Comparison of ENCODE assay signal across 16 mouse cellular contexts in genomic region chr17:12431707-12432106, GRCm38 (mm10). TPM values are rescaled to one million over a fixed set of nuclear protein-coding genes. Genes with fewer than 3 reads are reported as not detected.
DNase-seq lines count a peak whose midpoint lies in the region; ATAC-seq and TF ChIP-seq lines count a peak whose summit lies in the region.
"Had no signal": no experiment of that assay in that cellular context is flagged by ENCODE, and none has a peak within 500 bp of the region (broad histone marks: within the 10 kb centered on the region; RNA-seq: fewer than 3 reads in every experiment).

No protein-coding gene starts in this region.

- no peaks in the 10 kb centered on the region for H3K36me3 ChIP-seq in forebrain, postnatal 0 days (ENCODE audit: insufficient read depth)
- H3K36me3 ChIP-seq in forebrain, embryonic 13.5 days (ENCODE audit: poor library complexity, severe bottlenecking): no peaks in the 10 kb centered on the region
- H3K36me3 ChIP-seq: embryonic facial prominence, embryonic 15.5 days had no signal

- ATAC-seq in forebrain, postnatal 0 days: peak; percentile 91
- ATAC-seq in forebrain, embryonic 13.5 days: no peak
- 0 out of 2 replicates have a peak, but pooled peaks have one; percentile 9 for ATAC-seq in common myeloid progenitor, adult 5-6 weeks (replicated peaks; ENCODE audit: low read depth, poor library complexity, severe bottlenecking)
- ATAC-seq in megakaryocyte progenitor cell, adult 5-6 weeks (replicated peaks; ENCODE audit: poor library complexity): peak; percentile 23; the same call in 1 of the 2 replicates

- no peak overlapping the region for H3K9ac ChIP-seq in forebrain, postnatal 0 days
- H3K9ac ChIP-seq in forebrain, embryonic 13.5 days: no peak overlapping the region
- H3K9ac ChIP-seq: embryonic facial prominence, embryonic 15.5 days had no signal

- H3K4me3 ChIP-seq in forebrain, postnatal 0 days (ENCODE audit: low read depth, low read length): no peak overlapping the region
- no peak overlapping the region for H3K4me3 ChIP-seq in forebrain, embryonic 13.5 days
- H3K4me3 ChIP-seq: embryonic facial prominence, embryonic 15.5 days had no signal

- 55% methylated on average over 5 of the region's 5 CpGs for WGBS in forebrain, postnatal 0 days
- WGBS in forebrain, embryonic 13.5 days: 79% methylated on average over 5 of the region's 5 CpGs

- no peak overlapping the region for H3K4me2 ChIP-seq in forebrain, postnatal 0 days (ENCODE audit: low read depth)
- H3K4me2 ChIP-seq in forebrain, embryonic 13.5 days: no peak overlapping the region
- H3K4me2 ChIP-seq: embryonic facial prominence, embryonic 15.5 days had no signal

- H3K27ac ChIP-seq in forebrain, postnatal 0 days (ENCODE audit: low read depth, low read length): peak overlapping the region; percentile 15; the same call in 1 of the 2 replicates
- H3K27ac ChIP-seq in forebrain, embryonic 13.5 days: no peak overlapping the region
- H3K27ac ChIP-seq: embryonic facial prominence, embryonic 15.5 days; kidney, postnatal 0 days; macrophage had no signal

- peak; percentile 48 for DNase-seq in forebrain, postnatal 0 days
- DNase-seq in left cerebral cortex, adult 9 months (ENCODE audit: low spot score in 2 of 2): peak; percentile 40 to 46
- DNase-seq in left cerebral cortex, adult 11 months (ENCODE audit: low spot score): no peak
- DNase-seq in adrenal gland, postnatal 10 days: no peak
- no peak for DNase-seq in heart, postnatal 4 days
- DNase-seq: adrenal gland, adult 2 months; cerebellum, adult 11-12 months; gastrocnemius, postnatal 36 days; liver had no signal

- no peaks in the 10 kb centered on the region for H3K4me1 ChIP-seq in forebrain, postnatal 0 days (ENCODE audit: insufficient read depth)
- H3K4me1 ChIP-seq in forebrain, embryonic 13.5 days: peaks cover 12% of the 10 kb centered on the region

- no peak for TF ChIP-seq CTCF in forebrain, postnatal 0 days (IDR thresholded peaks at IDR 0.05; ENCODE audit: low read depth)

- H3K9me3 ChIP-seq in forebrain, postnatal 0 days (ENCODE audit: low read length): no peaks in the 10 kb centered on the region
- no peaks in the 10 kb centered on the region for H3K9me3 ChIP-seq in forebrain, embryonic 13.5 days (replicated peaks)
- H3K9me3 ChIP-seq: embryonic facial prominence, embryonic 15.5 days had no signal

- no peaks in the 10 kb centered on the region for H3K27me3 ChIP-seq in forebrain, postnatal 0 days (ENCODE audit: insufficient read depth, low read length)
- H3K27me3 ChIP-seq in forebrain, embryonic 13.5 days: no peaks in the 10 kb centered on the region
- H3K27me3 ChIP-seq: embryonic facial prominence, embryonic 15.5 days had no signal

RNA-seq across cellular contexts. Expression of gene Plg, which starts 53.3 kb away (rescaled TPM):
- not detected in 2 replicates for total RNA-seq in forebrain, postnatal 0 days (2014; rRNA removed)
- 0.19 TPM in 1 of 2 replicates, not detected in the other for polyA plus RNA-seq in forebrain, postnatal 0 days (2015; fragmentation: Nextera tagmentation; extraction: Ambion mirVana)
- 0.10 and 0.40 TPM in 2 replicates for polyA plus RNA-seq in forebrain, embryonic 13.5 days (2015; fragmentation: Nextera tagmentation; extraction: Ambion mirVana)
- not detected in 2 replicates for total RNA-seq in common myeloid progenitor, adult 5-6 weeks (2017)
- total RNA-seq in megakaryocyte progenitor cell, adult 5-6 weeks (2015): 0.27 TPM in 1 of 2 replicates, not detected in the other
- total RNA-seq in megakaryocyte progenitor cell, adult 5-6 weeks (2017): not detected in 2 replicates
- total RNA-seq in adrenal gland, postnatal 10 days (2021): 100 to 1,000 TPM; 184 to 460 TPM
- total RNA-seq in heart, postnatal 4 days (2021): under 1 TPM in 1 of 2 experiments, not detected in 1; 0.11 TPM
- total RNA-seq: heart, postnatal 25 days had no signal
- polyA plus RNA-seq: embryonic facial prominence, embryonic 15.5 days; macrophage had no signal

Comparison
In these comparisons a context has a peak if more than half of its experiments do, and no peak if none do; other contexts are left out.
1. DNase-seq: peak in forebrain, postnatal 0 days (single experiment) and left cerebral cortex, adult 9 months (2 of 2); none in left cerebral cortex, adult 11 months (single experiment), adrenal gland, postnatal 10 days (single experiment) and heart, postnatal 4 days (single experiment).
2. RNA of gene Plg, which starts 53.3 kb away (total RNA-seq): 184 to 460 TPM in adrenal gland, postnatal 10 days; 0.11 TPM in heart, postnatal 4 days, not detected in forebrain, postnatal 0 days, not detected in common myeloid progenitor, adult 5-6 weeks and 0.27 TPM in megakaryocyte progenitor cell, adult 5-6 weeks; every median in the first group is over 100 times any median in the second.